Mouse (Mus musculus) CD4-positive, CD25-positive, alpha-beta regulatory T cell, adult 2 months (primary cell): ENCODE results near the gene Camkmt.
A peak's percentile ranks its signal among the peaks of the same experiment; 100 is the strongest.

Source experiments
- DNase-seq: peaks from one replicate; pipeline ENCODE4 v3.0.0-alpha.2; 2012; ENCODE audit warnings: low read depth, low spot score

The Camkmt gene

GRCm38 (mm10) chr17:85090120-85091099, at the start of gene Camkmt, which contains the start of gene Prepl:
Gene Camkmt (plus strand): TSS chr17:85090552.
Gene Prepl (minus strand): TSS chr17:85090241.
- peak; percentile 98 for DNase-seq

- DNase-seq = no peak
Observed at GRCm38 (mm10) chr17:85040913-85041312, 49.4 kb upstream of the Camkmt start.

GRCm38 (mm10) chr17:85042419-85042818, 47.9 kb upstream of the Camkmt start:
- no peak for DNase-seq

GRCm38 (mm10) chr17:85043404-85043816, 46.9 kb upstream of the Camkmt start:
- DNase-seq = no peak

GRCm38 (mm10) chr17:85044466-85044865, 45.9 kb upstream of the Camkmt start:
- DNase-seq = no peak

GRCm38 (mm10) chr17:85045160-85045559, 45.2 kb upstream of the Camkmt start:
- DNase-seq = no peak

GRCm38 (mm10) chr17:85048379-85048778, 42.0 kb upstream of the Camkmt start:
- no peak for DNase-seq

GRCm38 (mm10) chr17:85058276-85058675, 32.1 kb upstream of the Camkmt start:
- no peak for DNase-seq

- no peak for DNase-seq
Observed at GRCm38 (mm10) chr17:85059136-85059535, 31.2 kb upstream of the Camkmt start.

- DNase-seq = no peak
Observed at GRCm38 (mm10) chr17:85063560-85063959, 26.8 kb upstream of the Camkmt start.

- DNase-seq = no peak
Observed at GRCm38 (mm10) chr17:85067331-85067730, 23.0 kb upstream of the Camkmt start.

GRCm38 (mm10) chr17:85070658-85071057, 19.7 kb upstream of the Camkmt start:
- DNase-seq = no peak

GRCm38 (mm10) chr17:85071088-85071775, 19.1 kb upstream of the Camkmt start:
- DNase-seq = no peak

- no peak for DNase-seq
Observed at GRCm38 (mm10) chr17:85072383-85072782, 18.0 kb upstream of the Camkmt start.

- DNase-seq = no peak
Observed at GRCm38 (mm10) chr17:85073214-85073613, 17.1 kb upstream of the Camkmt start.

GRCm38 (mm10) chr17:85074083-85074482, 16.3 kb upstream of the Camkmt start:
- DNase-seq = no peak

- DNase-seq = no peak
Observed at GRCm38 (mm10) chr17:85079276-85079675, 11.1 kb upstream of the Camkmt start.

GRCm38 (mm10) chr17:85080781-85081180, 9.6 kb upstream of the Camkmt start:
- DNase-seq = no peak

GRCm38 (mm10) chr17:85085335-85085734, 5.0 kb upstream of the Camkmt start:
- no peak for DNase-seq

- DNase-seq = no peak
Observed at GRCm38 (mm10) chr17:85086501-85086900, 3.9 kb upstream of the Camkmt start.

- DNase-seq = no peak
Observed at GRCm38 (mm10) chr17:85087591-85087990, 2.8 kb upstream of the Camkmt start.

- no peak for DNase-seq
Observed at GRCm38 (mm10) chr17:85088401-85088800, 2.0 kb upstream of the Camkmt start.

- no peak for DNase-seq
Observed at GRCm38 (mm10) chr17:85089011-85089410, 1.3 kb upstream of the Camkmt start.
